Mouse (Mus musculus) spleen, adult 12 weeks (tissue): Measurements from ENCODE around the gene Spop.
A peak's percentile ranks its signal among the peaks of the same experiment; 100 is the strongest.

ENCODE experiments used
- DNase-seq: peaks from one replicate; pipeline ENCODE4 v3.0.0; 2022; ENCODE audit warnings: low spot score

Spop gene

DNA sequence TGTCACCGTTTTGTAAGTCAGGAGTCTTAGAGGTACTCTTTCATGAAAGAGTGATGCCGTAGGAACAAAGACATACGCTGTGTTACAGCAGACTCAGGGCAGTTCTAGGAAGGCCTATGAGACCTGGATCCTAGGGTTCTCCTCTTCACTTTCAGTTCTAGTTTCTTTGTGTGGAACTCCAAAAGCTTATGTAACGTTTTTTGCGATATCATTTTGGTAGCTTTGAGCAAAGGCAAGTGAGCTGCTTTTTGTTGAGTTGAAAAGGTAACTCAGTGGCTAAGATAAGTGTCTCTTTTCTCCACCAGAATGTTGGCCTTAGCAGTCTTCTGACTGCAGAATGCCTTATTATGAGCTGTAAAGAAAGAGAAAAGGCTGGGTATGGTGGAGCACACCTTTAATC, 3.5 kb downstream of the Spop start:
- no peak for DNase-seq

DNA sequence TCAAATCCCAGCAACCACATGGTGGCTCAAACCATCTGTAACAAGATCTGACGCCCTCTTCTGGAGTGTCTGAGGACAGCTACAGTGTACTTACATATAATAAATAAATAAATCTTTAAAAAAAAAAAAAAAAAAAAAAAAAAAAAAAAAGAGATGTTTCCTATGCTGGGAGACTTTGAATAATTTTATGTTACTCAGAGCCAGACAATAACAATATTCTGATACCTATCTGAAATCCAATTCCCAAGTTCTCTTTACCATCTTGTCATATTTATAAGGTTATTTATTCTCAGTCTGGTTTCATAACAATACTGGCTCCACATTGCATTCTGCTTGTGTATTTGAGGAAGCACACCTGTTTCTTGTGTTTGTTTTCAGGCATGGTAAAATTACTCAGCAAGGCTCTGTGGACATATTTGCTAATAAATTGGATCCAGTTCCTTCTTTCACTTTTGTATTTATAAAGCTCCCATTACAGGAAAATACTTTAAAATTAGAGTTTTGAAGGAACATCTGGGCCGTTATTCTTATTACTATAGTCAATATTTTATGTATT, 7.1 kb downstream of the Spop start:
- no peak for DNase-seq

DNA sequence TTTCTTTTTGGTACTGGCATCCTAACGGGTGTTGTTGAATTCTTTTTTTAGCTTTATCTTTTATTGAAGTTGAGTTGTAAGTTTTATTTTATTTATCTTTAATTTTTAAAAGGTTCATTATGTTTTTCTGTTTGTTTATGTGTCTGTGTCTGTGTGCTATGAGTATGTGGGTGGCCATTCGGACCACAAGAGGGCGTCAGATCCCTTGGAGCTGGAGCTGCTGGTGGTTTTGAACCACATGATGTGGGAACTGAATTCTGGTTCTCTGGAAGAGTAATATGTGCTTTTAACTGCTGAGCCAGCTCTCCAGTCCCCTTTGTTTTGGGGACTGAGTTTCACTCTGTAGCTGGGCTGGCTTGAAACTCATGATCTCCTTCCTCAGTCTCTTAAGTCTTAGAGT, 9.6 kb downstream of the Spop start:
- no peak for DNase-seq

DNA sequence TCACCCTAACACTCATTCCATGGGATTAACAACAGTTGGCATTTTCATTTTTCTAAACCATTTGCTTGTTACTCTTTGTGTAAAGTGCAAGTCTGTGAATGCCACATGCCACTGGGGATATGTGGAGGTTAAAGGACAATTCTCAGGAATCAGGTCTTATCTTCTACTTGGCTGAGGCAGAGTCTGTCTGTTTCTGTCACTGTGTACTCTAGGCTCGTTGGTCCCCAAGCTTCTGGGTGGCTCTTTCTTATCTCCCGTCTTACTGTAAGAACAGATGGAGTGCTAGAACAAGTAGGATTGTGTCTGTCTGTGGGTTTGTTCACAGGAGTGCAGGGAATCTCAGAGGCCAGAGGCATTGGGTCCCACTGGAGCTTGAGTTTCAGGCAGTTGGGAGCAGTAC, 17.5 kb downstream of the Spop start:
- no peak for DNase-seq

DNA sequence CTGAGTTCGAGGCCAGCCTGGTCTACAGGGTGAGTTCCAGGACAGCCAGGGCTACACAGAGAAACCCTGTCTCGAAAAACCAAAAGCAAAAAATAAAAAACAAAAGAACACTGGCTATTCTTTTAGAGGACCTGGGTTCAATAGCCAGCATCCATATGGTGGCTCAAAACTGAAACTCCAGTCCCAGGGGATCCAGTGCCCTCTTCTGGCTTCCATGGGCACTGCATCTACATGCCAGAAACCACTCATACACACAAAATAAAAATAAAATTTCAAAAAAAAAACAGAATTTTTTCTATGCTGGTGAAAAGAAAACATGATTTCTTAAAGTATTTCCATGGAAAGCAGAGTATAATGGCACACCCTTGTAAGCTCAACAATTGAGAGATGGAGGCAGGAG, 18.3 kb downstream of the Spop start:
- DNase-seq, result peak; percentile 14

DNA sequence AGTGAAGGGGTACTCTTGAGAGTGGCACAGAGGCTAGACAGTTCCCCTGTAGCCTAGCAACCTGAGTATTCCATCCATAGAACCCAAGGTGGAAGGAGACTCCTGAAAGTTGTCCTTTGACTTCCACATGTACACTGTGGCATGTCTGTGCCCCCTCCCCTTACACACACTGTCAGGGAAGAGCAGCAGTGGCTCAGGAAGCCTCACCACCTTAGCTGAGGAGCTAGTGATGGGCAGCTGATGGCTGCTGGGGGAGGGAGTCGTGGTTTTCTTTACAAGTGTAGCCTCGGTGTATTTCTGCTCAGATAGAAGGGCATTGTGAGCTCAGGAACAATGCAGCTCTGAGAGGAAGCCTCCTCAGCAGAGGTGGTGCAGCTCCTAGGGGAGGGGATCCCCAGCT, 31.5 kb downstream of the Spop start:
- no peak for DNase-seq

DNA sequence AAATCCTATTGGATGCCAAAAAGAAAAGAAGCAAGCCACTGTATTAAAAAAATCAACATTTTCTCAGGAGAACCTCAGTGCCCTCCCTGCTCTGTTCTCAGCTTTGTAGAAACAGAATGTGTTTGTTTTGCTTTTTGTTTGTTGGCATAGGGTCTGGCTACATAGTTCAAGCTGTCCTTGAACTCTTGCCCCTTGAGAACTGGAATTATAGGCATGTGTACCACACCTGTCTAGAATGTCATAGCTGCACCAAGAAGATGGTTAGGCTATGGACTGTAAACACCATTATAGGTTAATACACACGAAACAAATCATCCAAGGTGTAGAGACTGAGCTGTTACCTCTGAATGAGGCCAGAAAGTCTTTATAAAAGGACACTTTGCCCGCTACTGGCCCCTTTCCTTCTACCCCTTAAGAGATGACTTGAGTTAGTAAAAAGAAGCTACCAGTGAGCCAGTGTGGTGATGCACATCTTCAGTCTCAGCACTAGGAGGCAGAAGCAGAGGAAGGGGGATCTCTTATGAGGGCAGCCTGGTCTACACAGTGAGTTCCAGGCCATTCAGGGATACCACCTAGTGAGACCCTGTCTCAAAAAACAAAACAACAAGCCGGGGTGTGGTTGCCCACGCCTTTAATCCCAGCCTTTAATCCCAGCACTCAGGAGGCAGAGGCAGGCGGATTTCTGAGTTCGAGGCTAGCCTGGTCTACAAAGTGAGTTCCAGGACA, 32.9 kb downstream of the Spop start:
- DNase-seq, result no peak

DNA sequence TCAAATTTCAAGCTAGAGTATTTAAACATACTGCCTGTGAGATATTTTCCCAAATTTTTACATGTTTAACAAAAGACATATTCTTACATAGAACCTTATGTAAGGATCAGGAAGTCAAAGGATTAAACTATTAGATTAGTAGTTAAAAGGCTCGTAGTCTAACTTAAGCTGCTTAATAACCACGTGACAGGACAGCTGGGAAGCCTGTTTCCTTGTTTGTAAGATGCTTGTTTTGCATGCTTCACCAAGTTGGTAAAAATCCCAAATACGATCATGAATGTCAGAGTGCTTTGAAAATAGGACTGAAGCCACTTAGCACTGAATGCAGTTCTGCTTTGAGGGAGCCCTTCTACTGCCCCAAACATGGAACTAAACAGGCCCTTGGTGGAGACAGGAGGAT, 34.5 kb downstream of the Spop start:
- DNase-seq, result no peak

DNA sequence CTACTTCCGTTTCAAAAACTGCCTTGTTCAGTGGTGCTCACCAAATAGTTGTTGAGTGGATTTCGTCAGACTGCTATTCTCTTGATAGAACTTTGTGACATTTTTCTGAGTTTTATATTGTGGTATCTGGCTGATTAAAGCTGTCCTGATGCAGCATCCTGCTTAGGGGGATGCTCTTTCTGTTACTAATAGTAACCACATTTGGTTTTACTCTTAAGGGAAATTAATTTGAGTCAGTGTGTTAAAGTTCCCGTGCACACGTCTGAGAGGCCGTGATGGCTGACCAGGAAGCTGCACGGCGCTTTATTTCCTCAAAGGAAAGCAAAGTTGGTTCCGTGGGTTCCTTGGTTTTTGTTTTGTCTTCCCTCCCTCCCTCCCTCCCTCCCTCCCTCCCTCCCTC, 41.5 kb downstream of the Spop start:
- DNase-seq, result no peak

DNA sequence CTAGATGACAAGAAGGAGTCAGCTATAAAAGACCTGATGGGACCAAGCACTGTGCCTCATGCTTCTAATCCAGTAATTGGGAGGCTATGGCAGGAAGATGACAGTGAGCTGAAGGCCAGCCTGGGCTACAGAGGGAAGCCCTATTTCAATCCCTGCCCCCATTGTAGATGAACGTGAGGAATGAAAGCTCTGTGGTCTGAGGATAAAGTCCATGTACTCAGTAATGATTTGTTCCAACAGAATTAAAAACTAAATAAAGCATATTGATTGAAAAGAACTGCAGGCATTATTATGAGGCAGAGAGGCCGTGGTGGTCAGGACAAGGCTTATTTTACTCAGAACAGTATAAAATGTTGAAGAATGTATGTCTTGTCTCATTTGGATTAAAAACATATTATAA, 47.0 kb downstream of the Spop start:
- DNase-seq, result no peak

DNA sequence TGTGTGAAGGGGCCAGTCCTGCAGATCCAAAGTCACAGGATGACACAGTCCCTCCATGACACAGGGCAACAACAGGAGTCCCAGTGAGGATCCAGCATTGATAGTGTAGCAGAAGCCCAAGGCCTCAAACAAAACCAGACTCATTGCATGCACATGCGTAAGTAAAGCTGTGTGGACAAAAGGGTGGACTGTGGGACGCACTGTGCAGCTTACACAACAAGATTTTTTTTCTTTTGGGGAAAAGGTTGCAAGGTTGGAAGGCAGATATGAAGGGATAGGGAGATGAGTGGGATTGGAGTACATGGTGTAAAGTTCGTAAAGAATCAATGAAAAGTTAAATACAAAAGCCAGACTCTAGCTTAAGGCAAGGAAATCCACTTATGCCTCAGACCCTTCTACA, 48.3 kb downstream of the Spop start:
- DNase-seq, result no peak

DNA sequence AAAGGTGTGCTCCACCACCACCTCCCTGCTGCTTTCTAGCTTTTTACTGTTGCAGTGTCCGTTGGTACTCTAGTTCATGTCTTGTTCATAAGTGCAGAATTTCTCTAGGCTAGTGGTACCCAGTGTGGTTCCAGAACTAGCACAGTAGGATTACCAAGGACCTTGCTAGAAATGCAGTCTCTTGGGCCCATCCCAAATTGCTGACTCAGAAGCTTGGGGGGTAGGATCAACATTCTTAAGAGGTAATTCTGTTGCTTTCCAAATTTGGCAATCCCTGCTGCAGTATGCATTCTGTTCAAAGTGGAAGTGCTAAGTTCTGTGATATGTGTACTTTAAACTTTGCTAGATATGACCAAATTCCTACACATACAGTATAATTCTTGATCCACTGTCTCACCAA, 53.9 kb downstream of the Spop start:
- no peak for DNase-seq

DNA sequence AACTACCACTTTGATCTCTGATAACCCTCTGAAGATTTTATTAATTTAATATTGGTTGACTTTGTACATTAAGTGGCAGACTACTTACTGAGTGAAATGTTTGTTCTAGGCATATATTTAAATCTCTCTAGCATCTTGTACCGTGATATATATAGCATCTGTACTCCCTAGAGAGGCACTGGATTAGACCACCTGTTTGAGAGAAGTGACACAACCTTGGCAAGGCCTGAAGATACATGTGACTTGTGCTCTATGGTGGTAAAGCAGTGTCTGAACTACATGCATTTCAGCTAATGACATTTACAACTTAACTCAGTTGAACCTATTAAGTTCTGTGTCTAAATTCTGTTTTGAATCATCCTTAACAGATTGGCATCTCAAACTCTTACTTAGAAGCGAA, 59.1 kb downstream of the Spop start:
- DNase-seq, result no peak

DNA sequence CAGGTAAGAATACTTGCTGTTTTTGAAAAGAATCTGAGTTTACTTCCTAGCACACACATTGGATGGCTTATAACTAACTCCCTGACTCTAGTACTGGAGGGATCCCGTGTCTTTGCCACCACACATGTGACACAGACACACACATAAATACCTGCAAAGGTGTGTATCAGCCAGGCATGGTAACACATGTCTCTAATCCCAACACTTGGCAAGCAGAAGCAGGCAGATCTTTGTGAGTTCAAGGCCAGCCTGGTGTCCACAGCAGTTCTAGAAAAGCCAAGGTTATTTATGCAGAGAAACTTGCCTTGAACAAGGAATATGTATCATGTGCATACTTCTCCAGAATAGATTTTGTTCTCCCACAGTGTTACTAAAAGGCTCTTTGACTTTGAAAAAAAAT, 59.6 kb downstream of the Spop start:
- DNase-seq, result no peak

DNA sequence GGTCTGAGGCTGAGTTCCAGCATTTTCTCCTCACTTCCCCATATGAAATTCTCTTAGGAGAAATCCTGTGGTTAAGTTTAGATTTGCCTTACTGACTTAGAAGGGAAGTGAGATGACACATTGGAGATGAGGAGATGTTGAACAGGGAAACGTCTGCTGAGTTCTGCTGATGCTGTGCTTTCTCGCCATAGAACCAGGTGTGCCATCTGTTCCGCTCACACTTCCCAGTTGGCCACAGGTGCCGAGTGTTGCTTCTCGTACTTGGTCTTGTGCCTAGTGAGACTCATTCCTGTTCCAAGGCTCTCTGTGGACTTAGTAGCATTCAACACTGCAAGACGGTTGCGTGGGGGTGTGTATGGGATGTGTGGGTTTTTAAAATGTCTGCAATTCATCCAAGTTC, 62.4 kb downstream of the Spop start:
- no peak for DNase-seq

DNA sequence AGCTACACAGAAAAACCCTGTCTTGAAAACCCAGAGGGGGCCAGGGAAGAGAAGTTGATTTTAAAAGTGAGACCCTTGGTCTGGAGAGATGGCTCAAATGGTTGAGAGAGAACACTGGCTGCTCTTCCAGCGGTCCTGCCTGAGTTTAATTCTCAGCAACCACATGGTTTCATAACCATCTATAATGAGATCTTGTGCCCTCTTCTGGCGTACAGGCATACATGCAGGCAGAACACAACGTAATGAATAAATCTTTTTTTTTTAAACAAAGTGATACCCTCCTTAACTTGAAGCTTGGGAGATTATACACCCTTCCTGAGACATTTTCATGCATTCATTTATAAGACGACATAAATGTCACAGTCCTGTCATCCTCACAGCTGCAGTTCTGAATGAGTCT, 65.6 kb downstream of the Spop start:
- no peak for DNase-seq

DNA sequence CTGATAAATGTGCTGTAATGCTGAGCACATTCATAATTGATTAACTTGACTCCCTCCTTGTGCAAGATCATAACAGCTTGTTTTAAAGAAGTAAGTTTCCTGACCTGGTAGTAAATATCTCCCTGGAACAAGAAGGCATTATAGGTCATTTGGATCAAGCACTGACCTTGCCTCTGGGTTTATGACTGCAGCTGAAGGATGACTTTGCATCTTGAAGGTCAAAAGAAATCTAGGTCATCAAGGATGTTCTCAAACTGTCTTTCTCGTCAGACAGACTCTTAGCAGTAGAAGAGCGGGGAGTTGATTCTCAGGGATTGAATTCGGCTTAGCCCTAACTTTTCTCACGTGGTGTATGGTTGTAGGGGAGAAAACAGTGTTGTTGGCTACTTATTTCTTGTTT, 66.8 kb downstream of the Spop start:
- DNase-seq, result no peak

DNA sequence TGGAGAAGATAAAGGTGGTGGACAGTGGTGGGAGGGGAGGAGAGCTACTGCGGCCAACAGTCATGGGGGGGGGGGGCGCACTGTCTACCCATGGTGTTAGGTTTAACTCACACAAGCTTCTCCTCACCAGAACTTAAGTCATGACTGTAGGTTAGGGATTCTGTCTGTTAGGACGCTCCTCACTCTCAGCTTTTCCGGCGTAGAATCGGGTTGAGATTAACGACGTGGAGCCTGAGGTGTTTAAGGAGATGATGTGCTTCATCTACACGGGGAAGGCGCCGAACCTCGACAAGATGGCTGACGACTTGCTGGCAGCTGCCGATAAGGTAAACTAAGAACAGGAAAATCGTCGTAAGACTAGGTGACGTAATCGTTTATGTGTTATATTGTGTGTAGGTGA, 71.8 kb downstream of the Spop start:
- DNase-seq, result no peak

DNA sequence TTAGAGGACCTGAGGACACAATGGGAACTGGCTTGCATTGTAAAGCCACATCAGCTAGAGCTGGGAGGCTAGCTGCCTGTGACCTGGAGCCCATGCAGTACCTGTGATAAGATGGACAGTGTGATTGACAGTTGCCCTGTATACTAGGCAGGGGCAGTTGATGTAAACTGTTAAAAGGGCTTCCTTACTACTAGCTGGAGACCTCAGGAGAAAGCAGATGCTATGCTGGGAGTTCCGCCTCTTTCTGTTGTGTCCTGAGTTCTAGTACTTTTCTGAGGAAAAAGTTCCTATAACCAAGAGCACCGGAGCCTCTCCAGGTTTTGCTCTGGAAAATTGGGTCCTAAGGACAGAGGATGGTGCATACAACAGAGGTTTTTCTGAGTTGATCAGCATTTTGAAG, 73.4 kb downstream of the Spop start:
- DNase-seq, result no peak

DNA sequence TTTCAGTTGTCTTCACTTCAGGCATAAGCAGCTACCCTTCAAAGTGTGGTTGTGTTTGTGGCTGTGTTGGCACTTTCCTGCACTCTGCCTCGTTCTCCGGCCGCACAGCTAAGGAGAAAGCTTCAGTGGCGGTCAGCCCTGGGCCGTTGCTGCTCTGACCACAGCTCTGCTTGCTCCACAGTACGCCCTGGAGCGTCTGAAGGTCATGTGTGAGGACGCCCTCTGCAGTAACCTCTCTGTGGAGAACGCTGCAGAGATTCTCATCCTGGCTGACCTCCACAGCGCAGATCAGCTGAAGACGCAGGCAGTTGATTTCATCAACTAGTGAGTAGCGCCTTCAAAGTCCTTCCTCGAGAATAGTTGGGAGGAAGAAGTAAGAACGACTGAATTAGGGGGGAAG, 76.2 kb downstream of the Spop start:
- no peak for DNase-seq

DNA sequence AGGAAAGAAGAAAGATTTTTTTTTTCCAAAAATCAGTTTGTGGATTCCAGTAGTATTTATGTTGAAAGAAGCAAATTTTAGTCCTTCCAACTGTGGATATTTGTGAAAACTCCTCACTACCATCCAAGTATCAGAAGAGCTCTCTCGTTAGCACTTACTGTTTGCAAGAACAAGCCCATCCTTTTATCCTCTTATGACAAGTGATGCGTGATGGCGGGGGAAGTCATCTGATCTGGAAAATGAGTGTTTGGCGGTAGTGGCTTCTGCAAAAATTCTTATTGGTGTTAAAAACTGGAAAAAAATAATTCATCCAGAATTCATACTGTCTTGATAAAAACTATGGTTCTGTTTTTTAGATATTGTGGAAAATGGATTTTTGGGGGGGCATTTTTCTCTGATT, 78.4 kb downstream of the Spop start:
- no peak for DNase-seq

DNA sequence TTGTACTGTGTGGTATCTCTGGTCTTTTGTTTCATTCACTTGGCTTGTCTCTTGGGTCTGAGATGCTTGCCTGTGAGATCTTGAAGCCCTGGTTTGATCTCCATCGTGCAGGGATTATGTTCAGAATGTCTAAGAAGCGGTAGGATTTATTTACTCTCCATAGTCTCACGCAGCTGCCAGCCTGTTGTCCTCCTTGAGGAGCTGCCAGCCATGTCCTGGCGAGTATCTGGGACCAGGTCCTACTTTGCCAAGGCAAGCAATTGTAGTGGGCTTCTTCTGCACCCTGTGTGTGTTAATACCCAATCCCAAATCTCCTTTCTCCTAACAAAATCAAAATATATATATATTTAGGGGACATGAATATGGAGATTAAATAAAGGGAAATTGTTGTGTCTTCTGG, 79.1 kb downstream of the Spop start:
- DNase-seq, result no peak

DNA sequence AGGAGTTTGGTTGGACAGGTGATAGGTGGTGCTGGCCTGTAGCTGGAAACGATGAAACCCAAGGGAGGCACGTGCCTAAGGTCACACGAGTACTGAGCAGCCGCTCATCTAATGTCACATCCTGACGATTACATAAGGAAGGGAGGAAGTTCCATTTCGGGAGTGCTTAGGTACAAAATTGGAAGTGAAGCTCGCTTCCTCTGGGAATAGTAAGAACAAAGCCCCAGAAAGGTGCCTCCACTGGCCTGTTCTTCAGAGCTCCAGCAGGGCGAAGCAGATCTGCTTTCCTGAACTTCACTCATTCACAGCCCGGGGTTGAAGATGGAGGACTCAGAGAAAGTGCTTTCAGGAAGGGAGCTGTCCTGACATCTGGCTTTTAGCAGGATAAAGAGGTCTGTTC, 80.1 kb downstream of the Spop start:
- no peak for DNase-seq

DNA sequence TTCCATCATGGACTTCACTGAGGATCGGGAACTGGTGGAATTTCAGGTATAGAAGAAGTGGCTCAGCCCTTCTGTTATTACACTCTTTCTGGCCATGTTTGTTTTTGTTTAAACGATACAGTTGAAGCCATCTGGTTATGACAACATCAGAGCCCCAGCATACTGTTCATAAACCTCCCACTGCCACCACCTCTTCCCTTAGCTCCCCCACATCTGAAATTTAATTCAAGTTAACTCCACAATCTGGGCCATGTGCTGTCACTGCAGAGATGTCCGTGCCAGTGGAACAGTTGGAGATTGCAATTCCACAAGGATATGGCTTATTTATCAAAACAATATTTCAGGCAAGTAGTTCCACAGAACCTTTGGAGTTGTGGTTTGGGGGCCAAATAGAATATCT, 80.5 kb downstream of the Spop start:
- no peak for DNase-seq

DNA sequence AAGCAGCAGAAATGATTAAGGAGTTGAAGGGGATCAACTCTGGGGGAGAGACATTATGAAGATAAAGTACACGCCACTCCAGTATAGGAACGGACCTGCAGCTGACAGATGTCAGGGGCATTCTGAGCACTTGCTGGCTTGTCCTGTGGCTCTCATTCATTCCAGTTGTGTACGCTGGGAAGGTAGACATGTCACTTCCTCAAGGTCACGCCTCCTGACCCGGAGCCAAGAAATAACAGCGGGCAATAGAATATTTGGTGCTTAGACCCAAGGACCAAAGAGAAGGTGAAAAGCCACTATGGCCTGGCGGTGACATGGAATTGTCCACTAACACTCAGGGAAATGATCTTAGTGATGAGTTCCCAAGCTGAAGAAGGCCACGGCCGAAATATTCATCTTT, 82.0 kb downstream of the Spop start:
- no peak for DNase-seq
